27 mouse cellular contexts compared by ENCODE assay signal in the genomic region with DNA sequence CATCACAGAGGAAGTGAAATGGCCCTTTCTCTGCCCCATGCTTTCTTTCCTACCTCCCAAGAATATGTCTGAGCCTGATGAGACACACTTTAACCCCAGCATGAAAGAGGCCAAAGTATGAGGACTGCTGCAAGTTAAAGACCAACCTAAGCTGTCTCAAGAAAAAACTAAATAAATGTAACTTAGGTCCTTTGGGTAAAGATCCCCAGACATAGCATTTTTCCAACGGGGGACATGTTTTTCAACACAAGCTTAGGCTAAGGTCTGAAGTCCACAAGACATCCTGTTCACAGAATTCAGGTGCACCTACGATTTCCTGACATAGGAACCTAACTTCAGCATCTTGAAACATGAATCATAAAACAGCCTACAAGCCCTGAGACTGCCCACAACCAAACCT. TPM values are rescaled to one million over a fixed set of nuclear protein-coding genes. Genes with fewer than 3 reads are reported as not detected.
DNase-seq lines count a peak whose midpoint lies in the region; ATAC-seq and TF ChIP-seq lines count a peak whose summit lies in the region.
"Had no signal": no experiment of that assay in that cellular context is flagged by ENCODE, and none has a peak within 500 bp of the region (broad histone marks: within the 10 kb centered on the region; RNA-seq: fewer than 3 reads in every experiment).

No protein-coding gene starts in this region.

- intact Hi-C loops in gastrocnemius, adult 2 months (cut with DNase I): no loop called here

- no peak for ATAC-seq in kidney, embryonic 15.5 days (replicated peaks; ENCODE audit: low FRiP score)
- ATAC-seq: forebrain, embryonic 14.5 days; forebrain, postnatal 0 days; Patski had no signal

- TF ChIP-seq POLR2A in kidney, adult 2 months (IDR thresholded peaks at IDR 0.05; ENCODE audit: low read depth, low read length): no peak
- no peak for TF ChIP-seq POLR2A in bone marrow macrophage, adult 2 months (IDR thresholded peaks at IDR 0.05; ENCODE audit: borderline replicate concordance, low read depth, low read length)

- WGBS in kidney, adult 2 months: 64% methylated on average over 2 of the region's 2 CpGs
- WGBS in kidney, embryonic 15.5 days: 93% methylated on average over 2 of the region's 2 CpGs

- no peak overlapping the region for H3K9ac ChIP-seq in kidney, embryonic 15.5 days
- H3K9ac ChIP-seq: embryonic facial prominence, embryonic 12.5 days; embryonic facial prominence, embryonic 15.5 days; forebrain, postnatal 0 days; heart, embryonic 13.5 days; hindbrain, embryonic 14.5 days had no signal

- H3K36me3 ChIP-seq in kidney, adult 2 months (ENCODE audit: control insufficient read depth, insufficient read depth, low read length): no peaks in the 10 kb centered on the region; the same call in 1 of the 2 replicates
- peaks cover 33% of the 10 kb centered on the region for H3K36me3 ChIP-seq in kidney, embryonic 15.5 days

- H3K27me3 ChIP-seq in kidney, adult 2 months (replicated peaks; ENCODE audit: control insufficient read depth, insufficient read depth, low read length): no peaks in the 10 kb centered on the region
- H3K27me3 ChIP-seq in kidney, embryonic 15.5 days: no peaks in the 10 kb centered on the region
- H3K27me3 ChIP-seq: embryonic facial prominence, embryonic 12.5 days; embryonic facial prominence, embryonic 15.5 days; heart, embryonic 13.5 days; Patski had no signal

- no peak overlapping the region for H3K4me3 ChIP-seq in gastrocnemius, adult 2 months
- no peak overlapping the region for H3K4me3 ChIP-seq in kidney, adult 2 months (ENCODE audit: insufficient read depth, low read depth, low read length)
- no peak overlapping the region for H3K4me3 ChIP-seq in kidney, embryonic 15.5 days (replicated peaks)
- H3K4me3 ChIP-seq in bone marrow macrophage, adult 2 months (ENCODE audit: insufficient read depth, low read length): no peak overlapping the region
- H3K4me3 ChIP-seq: embryonic facial prominence, embryonic 12.5 days; embryonic facial prominence, embryonic 15.5 days; heart, adult 2 months; heart, embryonic 10.5 days; heart, embryonic 13.5 days had no signal

- DNase-seq in gastrocnemius, adult 2 months: no peak
- no peak for DNase-seq in gastrocnemius, postnatal 25 days
- peak; percentile 65 for DNase-seq in kidney, adult 2 months
- DNase-seq in kidney, postnatal 4 days: no peak
- DNase-seq in kidney, postnatal 36 days: peak; percentile 5 to 55
- no peak for DNase-seq in urinary bladder, postnatal 14 days (ENCODE audit: low spot score)
- DNase-seq: adrenal gland, postnatal 10 days; adrenal gland, postnatal 36 days; cerebellum, adult 11 months; cerebellum, adult 2 months; cerebellum, adult 9-11 months; cerebellum, postnatal 25 days; forebrain, postnatal 0 days; gastrocnemius, postnatal 36 days; heart, adult 2 months; heart, postnatal 14 days; heart, postnatal 4 days had no signal

- H3K27ac ChIP-seq in gastrocnemius, adult 2 months: peak overlapping the region; percentile 66; the same call in 1 of the 2 replicates
- H3K27ac ChIP-seq in kidney, adult 2 months (ENCODE audit: insufficient read depth, low read depth, low read length): peak overlapping the region; percentile 77
- no peak overlapping the region for H3K27ac ChIP-seq in kidney, embryonic 15.5 days
- H3K27ac ChIP-seq in bone marrow macrophage, adult 2 months (ENCODE audit: insufficient read depth, low read depth, low read length): peak overlapping the region; percentile 15; the same call in 1 of the 2 replicates
- H3K27ac ChIP-seq: embryonic facial prominence, embryonic 12.5 days; embryonic facial prominence, embryonic 15.5 days; heart, adult 2 months; heart, embryonic 10.5 days; heart, embryonic 13.5 days; hindbrain, embryonic 14.5 days had no signal

- H3K4me1 ChIP-seq in kidney, adult 2 months (ENCODE audit: control insufficient read depth, insufficient read depth, low read length): peaks cover 45% of the 10 kb centered on the region
- peaks cover 36% of the 10 kb centered on the region for H3K4me1 ChIP-seq in kidney, embryonic 15.5 days
- peaks cover 50% of the 10 kb centered on the region for H3K4me1 ChIP-seq in bone marrow macrophage, adult 2 months (ENCODE audit: control insufficient read depth, insufficient read depth, low read length)

- H3K4me2 ChIP-seq in kidney, embryonic 15.5 days: no peak overlapping the region
- H3K4me2 ChIP-seq: embryonic facial prominence, embryonic 12.5 days; embryonic facial prominence, embryonic 15.5 days; heart, embryonic 13.5 days; hindbrain, embryonic 14.5 days had no signal

- no peaks in the 10 kb centered on the region for H3K9me3 ChIP-seq in kidney, embryonic 15.5 days (replicated peaks)
- H3K9me3 ChIP-seq: embryonic facial prominence, embryonic 12.5 days; embryonic facial prominence, embryonic 15.5 days; heart, embryonic 10.5 days; heart, embryonic 13.5 days had no signal

- no peak for TF ChIP-seq CTCF in gastrocnemius, adult 2 months (IDR thresholded peaks at IDR 0.05)
- no peak for TF ChIP-seq CTCF in kidney, adult 2 months (conservative IDR thresholded peaks at IDR 0.05; ENCODE audit: insufficient read depth, insufficient read length, low read depth, low read length)
- no peak for TF ChIP-seq CTCF in bone marrow macrophage, adult 2 months (IDR thresholded peaks at IDR 0.05; ENCODE audit: low read depth, low read length)

RNA-seq across cellular contexts. Expression of a gene that starts 3.1 kb away (rescaled TPM):
- 10 to 100 TPM; 10.1 to 11.7 TPM for total RNA-seq in gastrocnemius, adult 2 months (2021)
- 10 to 100 TPM; 11.2 to 12.8 TPM for total RNA-seq in gastrocnemius, postnatal 25 days (2021)
- 15.1 and 15.2 TPM in 2 replicates for polyA plus RNA-seq in kidney, adult 2 months (2012; rRNA removed)
- polyA plus RNA-seq in kidney, embryonic 15.5 days (2015; fragmentation: Nextera tagmentation; extraction: Ambion mirVana): 27.6 and 29.8 TPM in 2 replicates
- polyA plus RNA-seq in bone marrow macrophage, adult 2 months (2012; ENCODE audit: insufficient read depth, insufficient read length, missing spikeins): 33.9 and 36.5 TPM in 2 replicates

RNA-seq across cellular contexts. Expression of a gene that starts 5.0 kb away (rescaled TPM):
- 10 to 100 TPM; 21.0 to 24.2 TPM for total RNA-seq in gastrocnemius, adult 2 months (2021)
- total RNA-seq in gastrocnemius, postnatal 25 days (2021): 10 to 100 TPM; 14.8 to 17.3 TPM
- 171 and 189 TPM in 2 replicates for polyA plus RNA-seq in kidney, adult 2 months (2012; rRNA removed)
- 24.0 and 26.7 TPM in 2 replicates for polyA plus RNA-seq in kidney, embryonic 15.5 days (2015; fragmentation: Nextera tagmentation; extraction: Ambion mirVana)
- polyA plus RNA-seq in bone marrow macrophage, adult 2 months (2012; ENCODE audit: insufficient read depth, insufficient read length, missing spikeins): 3.0 and 3.6 TPM in 2 replicates
- total RNA-seq: common myeloid progenitor, adult 5-6 weeks had no signal

RNA-seq across cellular contexts. Expression of a gene that starts 5.2 kb away (rescaled TPM):
- 10 to 100 TPM; 16.4 to 18.4 TPM for total RNA-seq in gastrocnemius, adult 2 months (2021)
- 10 to 100 TPM; 18.6 to 20.3 TPM for total RNA-seq in gastrocnemius, postnatal 25 days (2021)
- polyA plus RNA-seq in kidney, adult 2 months (2012; rRNA removed): 17.8 and 18.2 TPM in 2 replicates
- polyA plus RNA-seq in kidney, embryonic 15.5 days (2015; fragmentation: Nextera tagmentation; extraction: Ambion mirVana): 46.3 and 50.3 TPM in 2 replicates
- 19.9 and 20.2 TPM in 2 replicates for polyA plus RNA-seq in bone marrow macrophage, adult 2 months (2012; ENCODE audit: insufficient read depth, insufficient read length, missing spikeins)

RNA-seq across cellular contexts. Expression of a gene that starts 16.5 kb away (rescaled TPM):
- 10 to 100 TPM; 24.9 to 26.6 TPM for total RNA-seq in gastrocnemius, adult 2 months (2021)
- total RNA-seq in gastrocnemius, postnatal 25 days (2021): 10 to 100 TPM; 23.8 to 28.8 TPM
- polyA plus RNA-seq in kidney, adult 2 months (2012; rRNA removed): 176 and 192 TPM in 2 replicates
- 116 and 130 TPM in 2 replicates for polyA plus RNA-seq in kidney, embryonic 15.5 days (2015; fragmentation: Nextera tagmentation; extraction: Ambion mirVana)
- polyA plus RNA-seq in bone marrow macrophage, adult 2 months (2012; ENCODE audit: insufficient read depth, insufficient read length, missing spikeins): 97.4 and 105 TPM in 2 replicates

RNA-seq across cellular contexts. Expression of a gene that starts 30.1 kb away (rescaled TPM):
- total RNA-seq in gastrocnemius, adult 2 months (2021): 100 to 1,000 TPM in 1 of 2 experiments, 10 to 100 TPM in 1; 97.5 to 102 TPM
- total RNA-seq in gastrocnemius, postnatal 25 days (2021): 10 to 100 TPM; 97.2 to 99.9 TPM
- 48.7 and 60.1 TPM in 2 replicates for polyA plus RNA-seq in kidney, adult 2 months (2012; rRNA removed)
- polyA plus RNA-seq in kidney, embryonic 15.5 days (2015; fragmentation: Nextera tagmentation; extraction: Ambion mirVana): 35.0 and 40.7 TPM in 2 replicates
- 5.3 and 10.5 TPM in 2 replicates for polyA plus RNA-seq in bone marrow macrophage, adult 2 months (2012; ENCODE audit: insufficient read depth, insufficient read length, missing spikeins)

Comparison
In these comparisons a context has a peak if more than half of its experiments do, and no peak if none do; other contexts are left out.
1. DNase-seq: peak in kidney, adult 2 months (single experiment) and kidney, postnatal 36 days (2 of 2); none in gastrocnemius, adult 2 months (single experiment), gastrocnemius, postnatal 25 days (single experiment), kidney, postnatal 4 days (0 of 2) and urinary bladder, postnatal 14 days (single experiment).